Mouse (Mus musculus): ENCODE measurements around the gene Tjp1.

DNA sequence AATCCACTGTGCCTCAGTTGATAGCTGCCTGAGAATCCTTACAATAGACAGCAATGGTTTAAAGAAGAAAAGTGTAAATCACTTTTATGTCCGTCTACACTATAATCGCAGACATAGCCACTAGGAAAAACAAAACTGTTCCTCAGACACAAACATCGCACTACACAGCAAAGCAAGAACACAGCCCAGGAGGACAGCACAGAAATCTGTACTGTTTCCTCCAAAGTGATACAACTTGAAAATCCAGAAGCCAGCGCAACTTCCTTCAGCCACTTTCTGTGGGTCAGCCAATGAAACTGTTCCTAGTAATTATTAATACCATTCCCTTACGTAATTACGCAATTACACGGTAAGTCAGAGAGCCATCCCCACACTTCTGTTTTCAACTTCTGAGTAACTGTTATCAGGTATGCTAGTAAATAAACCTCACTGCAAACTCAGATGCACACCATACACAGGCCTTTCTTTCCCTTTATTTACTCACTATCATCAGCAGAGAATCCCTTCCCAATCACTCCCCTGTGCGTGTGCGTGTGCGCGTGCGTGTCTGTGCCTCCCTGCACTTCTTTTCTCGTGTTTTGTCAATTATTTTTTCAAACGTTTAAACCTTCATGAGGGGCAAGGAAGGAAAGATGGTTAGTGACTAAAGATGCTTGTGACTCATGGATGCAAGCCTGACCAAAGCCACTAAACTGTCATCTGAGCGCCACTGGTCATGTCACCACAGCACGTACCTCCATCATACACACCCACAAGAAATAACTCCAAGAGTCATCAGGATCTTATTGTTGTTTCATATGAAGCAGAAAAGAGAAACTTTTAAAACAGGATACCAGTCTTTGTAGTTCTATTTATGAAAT lies 160.0 kb downstream of the Tjp1 start:
- no peak for TF ChIP-seq CTCF (IDR thresholded peaks at IDR 0.05)
- no peak for TF ChIP-seq EP300 (IDR thresholded peaks at IDR 0.05)
